In genomic region chr4:140845666-140846065, GRCm38 (mm10) we compare ENCODE assay signal across 22 mouse cellular contexts. TPM values are rescaled to one million over a fixed set of nuclear protein-coding genes. Genes with fewer than 3 reads are reported as not detected.
A peak's percentile ranks its signal among the peaks of the same experiment; 100 is the strongest.
DNase-seq lines count a peak whose midpoint lies in the region; ATAC-seq and TF ChIP-seq lines count a peak whose summit lies in the region.
"Had no signal": no experiment of that assay in that cellular context is flagged by ENCODE, and none has a peak within 500 bp of the region (broad histone marks: within the 10 kb centered on the region; RNA-seq: fewer than 3 reads in every experiment).

TSS of gene Padi1 (minus strand) at chr4:140845778.

- TF ChIP-seq EP300 in stomach, postnatal 0 days (optimal IDR thresholded peaks at IDR 0.05) = no peak

- H3K9me3 ChIP-seq in limb, embryonic 14.5 days (ENCODE audit: control insufficient read depth, low read length) = no peaks in the 10 kb centered on the region
- H3K9me3 ChIP-seq in limb, embryonic 10.5 days (replicated peaks) = no peaks in the 10 kb centered on the region
- no peaks in the 10 kb centered on the region for H3K9me3 ChIP-seq in neural tube, embryonic 13.5 days
- no peaks in the 10 kb centered on the region for H3K9me3 ChIP-seq in embryonic facial prominence, embryonic 12.5 days
- H3K9me3 ChIP-seq in stomach, postnatal 0 days (ENCODE audit: control insufficient read depth, low read length) = no peaks in the 10 kb centered on the region
- H3K9me3 ChIP-seq: embryonic facial prominence, embryonic 15.5 days; forebrain, embryonic 10.5 days; liver, embryonic 12.5 days; neural tube, embryonic 12.5 days had no signal

- no peak within 1 kb of the TSS for H3K4me3 ChIP-seq in limb, embryonic 14.5 days (replicated peaks; ENCODE audit: low read length)
- no peak within 1 kb of the TSS for H3K4me3 ChIP-seq in limb, embryonic 10.5 days
- H3K4me3 ChIP-seq in neural tube, embryonic 13.5 days = no peak within 1 kb of the TSS
- no peak within 1 kb of the TSS for H3K4me3 ChIP-seq in embryonic facial prominence, embryonic 12.5 days
- no peak within 1 kb of the TSS for H3K4me3 ChIP-seq in stomach, postnatal 0 days (ENCODE audit: low read depth, low read length)
- H3K4me3 ChIP-seq: embryonic facial prominence, embryonic 15.5 days; forebrain, embryonic 10.5 days; liver, embryonic 12.5 days; neural tube, embryonic 12.5 days had no signal

- H3K9ac ChIP-seq in limb, embryonic 14.5 days (ENCODE audit: low read depth, low read length, severe bottlenecking) = no peak within 1 kb of the TSS
- no peak within 1 kb of the TSS for H3K9ac ChIP-seq in neural tube, embryonic 13.5 days
- H3K9ac ChIP-seq in embryonic facial prominence, embryonic 12.5 days = 0 out of 2 replicates have a peak within 1 kb of the TSS, but pooled peaks have one; percentile 15
- H3K9ac ChIP-seq in stomach, postnatal 0 days (ENCODE audit: low read length) = no peak within 1 kb of the TSS
- H3K9ac ChIP-seq: embryonic facial prominence, embryonic 15.5 days; liver, embryonic 12.5 days; neural tube, embryonic 12.5 days had no signal

- H3K4me1 ChIP-seq in limb, embryonic 14.5 days (ENCODE audit: control insufficient read depth, insufficient read depth, low read length) = peaks cover 7% of the 10 kb centered on the region; the same call in 1 of the 2 replicates
- peaks cover 15% of the 10 kb centered on the region for H3K4me1 ChIP-seq in limb, embryonic 10.5 days
- H3K4me1 ChIP-seq in neural tube, embryonic 13.5 days (replicated peaks) = peaks cover 28% of the 10 kb centered on the region
- peaks cover 8% of the 10 kb centered on the region; the same call in 1 of the 2 replicates for H3K4me1 ChIP-seq in embryonic facial prominence, embryonic 12.5 days
- H3K4me1 ChIP-seq in stomach, postnatal 0 days (replicated peaks; ENCODE audit: control insufficient read depth, insufficient read depth) = no peaks in the 10 kb centered on the region

- H3K36me3 ChIP-seq in limb, embryonic 14.5 days (ENCODE audit: control insufficient read depth, insufficient read depth, low read length) = no peaks in the 10 kb centered on the region
- no peaks in the 10 kb centered on the region for H3K36me3 ChIP-seq in limb, embryonic 10.5 days
- H3K36me3 ChIP-seq in neural tube, embryonic 13.5 days = no peaks in the 10 kb centered on the region
- H3K36me3 ChIP-seq in embryonic facial prominence, embryonic 12.5 days = no peaks in the 10 kb centered on the region
- no peaks in the 10 kb centered on the region for H3K36me3 ChIP-seq in stomach, postnatal 0 days (ENCODE audit: control insufficient read depth, insufficient read depth, low read length)
- H3K36me3 ChIP-seq: embryonic facial prominence, embryonic 15.5 days; forebrain, embryonic 10.5 days; liver, embryonic 12.5 days; neural tube, embryonic 12.5 days had no signal

- H3K27me3 ChIP-seq in limb, embryonic 14.5 days (ENCODE audit: control insufficient read depth, insufficient read depth, low read length) = no peaks in the 10 kb centered on the region
- no peaks in the 10 kb centered on the region for H3K27me3 ChIP-seq in limb, embryonic 10.5 days (ENCODE audit: low read depth, poor library complexity, severe bottlenecking)
- no peaks in the 10 kb centered on the region for H3K27me3 ChIP-seq in neural tube, embryonic 13.5 days
- no peaks in the 10 kb centered on the region for H3K27me3 ChIP-seq in embryonic facial prominence, embryonic 12.5 days
- H3K27me3 ChIP-seq in stomach, postnatal 0 days (ENCODE audit: control insufficient read depth, insufficient read depth, low read length) = no peaks in the 10 kb centered on the region
- H3K27me3 ChIP-seq: embryonic facial prominence, embryonic 15.5 days; neural tube, embryonic 12.5 days had no signal

- TF ChIP-seq CTCF in stomach, postnatal 0 days (IDR thresholded peaks at IDR 0.05; ENCODE audit: low read depth) = no peak

- TF ChIP-seq POLR2A in limb, embryonic 14.5 days (IDR thresholded peaks at IDR 0.05; ENCODE audit: borderline replicate concordance, extremely low read depth, insufficient read depth, insufficient read length) = no peak

- WGBS in limb, embryonic 14.5 days = 61% methylated on average over 6 of the region's 6 CpGs
- WGBS in limb, embryonic 10.5 days = 88% methylated on average over 6 of the region's 6 CpGs
- WGBS in neural tube, embryonic 13.5 days = 48% methylated on average over 6 of the region's 6 CpGs
- 73% methylated on average over 6 of the region's 6 CpGs for WGBS in embryonic facial prominence, embryonic 12.5 days
- 55% methylated on average over 6 of the region's 6 CpGs for WGBS in stomach, postnatal 0 days

- ATAC-seq in limb, embryonic 14.5 days (ENCODE audit: low FRiP score, low read depth) = no peak
- ATAC-seq in neural tube, embryonic 13.5 days (ENCODE audit: low read depth) = no peak
- ATAC-seq in embryonic facial prominence, embryonic 12.5 days (ENCODE audit: insufficient number of reproducible peaks, insufficient read depth, low FRiP score, low TSS enrichment) = no peak
- ATAC-seq in stomach, postnatal 0 days (ENCODE audit: low FRiP score, low TSS enrichment) = no peak
- ATAC-seq: hindbrain, postnatal 0 days; liver, embryonic 12.5 days had no signal

- no peak within 1 kb of the TSS for H3K4me2 ChIP-seq in limb, embryonic 14.5 days (replicated peaks; ENCODE audit: low read depth, low read length, severe bottlenecking)
- no peak within 1 kb of the TSS for H3K4me2 ChIP-seq in neural tube, embryonic 13.5 days
- H3K4me2 ChIP-seq in embryonic facial prominence, embryonic 12.5 days (replicated peaks) = no peak within 1 kb of the TSS
- no peak within 1 kb of the TSS; the same call in 1 of the 2 replicates for H3K4me2 ChIP-seq in stomach, postnatal 0 days (replicated peaks; ENCODE audit: low read depth)
- H3K4me2 ChIP-seq: embryonic facial prominence, embryonic 15.5 days; liver, embryonic 12.5 days; neural tube, embryonic 12.5 days had no signal

- H3K27ac ChIP-seq in limb, embryonic 14.5 days (replicated peaks; ENCODE audit: low read depth, low read length) = no peak within 1 kb of the TSS
- no peak within 1 kb of the TSS for H3K27ac ChIP-seq in limb, embryonic 10.5 days
- H3K27ac ChIP-seq in neural tube, embryonic 13.5 days (replicated peaks) = 0 out of 2 replicates have a peak within 1 kb of the TSS, but pooled peaks have one; percentile 3
- H3K27ac ChIP-seq in embryonic facial prominence, embryonic 12.5 days = no peak within 1 kb of the TSS
- H3K27ac ChIP-seq in stomach, postnatal 0 days (replicated peaks) = no peak within 1 kb of the TSS
- H3K27ac ChIP-seq: embryonic facial prominence, embryonic 15.5 days; forebrain, embryonic 10.5 days; hindbrain, postnatal 0 days; liver, embryonic 12.5 days; neural tube, embryonic 12.5 days had no signal

- peak; percentile 25 for DNase-seq in limb, embryonic 14.5 days (ENCODE audit: low spot score)
- no peak for DNase-seq in limb, embryonic 10.5 days (ENCODE audit: low spot score)
- DNase-seq in neural tube, embryonic 10.5 days (ENCODE audit: extremely low spot score, low spot score) = no peak
- peak; percentile 65 for DNase-seq in stomach, postnatal 0 days (ENCODE audit: low spot score)
- DNase-seq in adrenal gland, adult 8-10 months = no peak
- DNase-seq: adrenal gland, postnatal 14 days; cerebellum, adult 2 months; gastrocnemius, postnatal 25 days; heart, postnatal 14 days; kidney, adult 8-10 months; layer of hippocampus, postnatal 36 days; right cerebral cortex, postnatal 14 days; thymus, postnatal 25 days had no signal

RNA-seq across cellular contexts. Expression of gene Padi1, which starts in this region (rescaled TPM):
- polyA plus RNA-seq in limb, embryonic 14.5 days (2012; rRNA removed) = 0.19 and 0.25 TPM in 2 replicates
- polyA plus RNA-seq in limb, embryonic 14.5 days (2014; fragmentation: Nextera tagmentation; extraction: Ambion mirVana) = 0.10 and 0.12 TPM in 2 replicates
- 0.36 and 0.44 TPM in 2 replicates for polyA plus RNA-seq in limb, embryonic 10.5 days (2016; fragmentation: Nextera tagmentation; extraction: Ambion mirVana)
- polyA plus RNA-seq in neural tube, embryonic 13.5 days (2015; fragmentation: Nextera tagmentation; extraction: Ambion mirVana) = 0.10 and 0.11 TPM in 2 replicates
- polyA plus RNA-seq in embryonic facial prominence, embryonic 12.5 days (2016; fragmentation: Nextera tagmentation; extraction: Ambion mirVana) = 0.12 and 0.14 TPM in 2 replicates
- polyA plus RNA-seq in stomach, postnatal 0 days (2015; fragmentation: Nextera tagmentation; extraction: Ambion mirVana) = 1.3 and 2.1 TPM in 2 replicates
- total RNA-seq in adrenal gland, adult 8-10 months (2022) = not detected
- total RNA-seq: adrenal gland, postnatal 14 days; heart, postnatal 14 days; hindbrain, postnatal 0 days; layer of hippocampus, adult 18-20 months; layer of hippocampus, postnatal 36 days; left cerebral cortex, postnatal 25 days had no signal
- polyA plus RNA-seq: hindbrain, postnatal 0 days; liver, embryonic 12.5 days had no signal

Comparison
In these comparisons a context has a peak if more than half of its experiments do, and no peak if none do; other contexts are left out.
1. Peak in DNase-seq in limb, embryonic 14.5 days; RNA of the gene not detected or under 1 TPM.